Mouse (Mus musculus): ENCODE measurements around the gene Tob2. TPM values are rescaled to one million over a fixed set of nuclear protein-coding genes. Genes with fewer than 3 reads are reported as not detected.

Tob2 gene
- total RNA-seq, 2 experiments from 2014 or later, result 20.3 to 22.6 TPM

Other genes with a start within 250 kb of the Tob2 start
- 10 to 100 TPM; 35.6 to 39.8 TPM for gene L3mbtl2, start 194.9 kb downstream of the Tob2 start, total RNA-seq (2021)
- 10 to 100 TPM; 25.3 to 26.6 TPM for gene Chadl, start 161.5 kb downstream of the Tob2 start, total RNA-seq (2021)
- gene Zc3h7b, start 113.7 kb downstream of the Tob2 start, total RNA-seq (2021), result 100 to 1,000 TPM; 219 to 235 TPM
- gene Rangap1, start 113.3 kb downstream of the Tob2 start, total RNA-seq (2021), result 100 to 1,000 TPM; 170 to 180 TPM
- gene Tef, start 56.4 kb downstream of the Tob2 start, total RNA-seq (2021), result 10 to 100 TPM; 68.1 to 69.6 TPM
- 10 to 100 TPM; 51.8 to 59.7 TPM for gene Phf5a, start 13.1 kb upstream of the Tob2 start, total RNA-seq (2021)
- 100 to 1,000 TPM; 273 to 304 TPM for gene Aco2, start 13.5 kb upstream of the Tob2 start, total RNA-seq (2021)
- gene Polr3h, start 67.4 kb upstream of the Tob2 start, total RNA-seq (2021), result 10 to 100 TPM; 45.7 to 48.1 TPM
- gene Csdc2, start 78.0 kb upstream of the Tob2 start, total RNA-seq (2021), result 100 to 1,000 TPM; 191 to 201 TPM
- gene Pmm1, start 102.1 kb upstream of the Tob2 start, total RNA-seq (2021), result 100 to 1,000 TPM; 138 to 140 TPM
- gene 1700029P11Rik, start 121.7 kb upstream of the Tob2 start, total RNA-seq (2021), result not detected
- gene Xrcc6, start 129.0 kb upstream of the Tob2 start, total RNA-seq (2021), result 10 to 100 TPM; 28.3 to 28.7 TPM
- gene Desi1, start 175.1 kb upstream of the Tob2 start, total RNA-seq (2021), result 10 to 100 TPM; 64.8 to 72.7 TPM
- gene Snu13, start 188.8 kb upstream of the Tob2 start, total RNA-seq (2021), result 100 to 1,000 TPM; 123 to 130 TPM
- gene 4930407I10Rik, start 200.4 kb upstream of the Tob2 start, total RNA-seq (2021), result not detected
- gene Mei1, start 211.2 kb upstream of the Tob2 start, total RNA-seq (2021), result under 1 TPM in 1 of 2 experiments, not detected in 1; 0.10 TPM

Data from left cerebral cortex, postnatal 4 days (tissue).